Mouse (Mus musculus) cortical plate, adult 2 months (tissue): ENCODE results near the gene Ube2e1.

Experiments
- CTCF ChIP-seq: fragments of 200-500 bp; IDR thresholded peaks from 2 replicates; pipeline ENCODE4 v1.5.1; 2011; ENCODE audit warnings: mild to moderate bottlenecking, control low read depth, low read length; ENCODE audit not compliant: insufficient read depth; ENCODE audit errors: extremely low read depth
- POLR2A ChIP-seq: fragments of 200-500 bp; IDR thresholded peaks from 2 replicates; pipeline ENCODE4 v1.6.1; 2011; ENCODE audit warnings: mild to moderate bottlenecking, low read length, control low read depth; ENCODE audit not compliant: insufficient read depth; ENCODE audit errors: extremely low read depth

DNA sequence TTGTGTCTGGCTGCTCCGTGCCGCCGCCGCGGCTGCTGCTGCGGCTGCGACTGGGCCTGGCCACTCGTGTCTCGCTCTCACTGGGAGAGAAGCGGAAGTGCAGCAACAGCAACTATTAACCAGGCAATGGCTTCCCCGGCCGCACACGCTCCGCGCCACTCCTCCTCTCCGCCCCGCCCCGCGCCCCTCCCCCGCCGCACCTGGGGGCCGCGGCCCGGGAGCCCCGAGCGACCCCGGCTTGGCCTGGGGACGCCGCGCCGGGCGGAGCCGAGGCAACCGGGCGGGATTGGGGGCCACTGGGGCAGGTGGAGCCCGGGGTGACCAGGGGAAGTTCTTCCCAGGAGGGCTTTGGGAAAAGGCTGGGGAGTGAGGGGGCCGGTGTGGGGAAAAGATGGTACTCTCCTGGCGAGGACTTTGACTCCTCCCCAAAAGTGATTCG is at the start of gene Ube2e1:
- no peak for TF ChIP-seq CTCF
- peak; percentile 54; the same call in 1 of the 2 replicates for TF ChIP-seq POLR2A
